Mouse (Mus musculus) E14TG2a.4 (cell line): Measurements from ENCODE around the gene Smarcal1.

Experiments used
- H3K27me3 ChIP-seq: 2 replicates; pipeline ENCODE4 v1.6.1; 2014; ENCODE audit warnings: low read length, control low read depth; ENCODE audit not compliant: insufficient read depth
- H3K36me3 ChIP-seq: 2 replicates; pipeline ENCODE4 v1.6.1; 2014; ENCODE audit warnings: low read length, control low read depth; ENCODE audit not compliant: insufficient read depth
- H3K4me1 ChIP-seq: replicated peaks from 2 replicates; pipeline ENCODE4 v1.6.1; 2014; ENCODE audit warnings: low read depth, low read length, control low read depth
- H3K4me3 ChIP-seq: replicated peaks from 2 replicates; pipeline ENCODE4 v1.5.1; 2014; ENCODE audit warnings: mild to moderate bottlenecking, low read length
- H3K9me3 ChIP-seq: 2 replicates; pipeline ENCODE4 v1.6.1; 2014; ENCODE audit warnings: low read length, control low read depth
- CTCF ChIP-seq: conservative IDR thresholded peaks from 2 replicates; pipeline ENCODE4 v1.5.1; 2014; ENCODE audit warnings: low read length
- NANOG ChIP-seq: IDR thresholded peaks from 2 replicates; pipeline ENCODE4 v1.6.1; 2014; ENCODE audit warnings: borderline replicate concordance, low read length, mixed read lengths
- POU5F1 ChIP-seq: IDR thresholded peaks from 2 replicates; pipeline ENCODE4 v1.6.1; 2014; ENCODE audit warnings: low read length, borderline replicate concordance

Gene Smarcal1

GRCm38 (mm10) chr1:72612172-72612571 lies 29.1 kb downstream of the Smarcal1 start:
- peaks cover 69% of the 10 kb centered on the region for H3K36me3 ChIP-seq
- TF ChIP-seq POU5F1 (no peak), NANOG (no peak), CTCF (no peak)
- no peak overlapping the region for H3K4me3 ChIP-seq
- peaks cover 22% of the 10 kb centered on the region for H3K4me1 ChIP-seq
- no peaks in the 10 kb centered on the region for H3K9me3 ChIP-seq
- no peaks in the 10 kb centered on the region for H3K27me3 ChIP-seq

GRCm38 (mm10) chr1:72635221-72635620 lies 52.2 kb downstream of the Smarcal1 start:
- 0 out of 2 replicates have a peak, but pooled peaks cover 6% of the 10 kb centered on the region for H3K9me3 ChIP-seq
- no peaks in the 10 kb centered on the region for H3K27me3 ChIP-seq
- peaks cover 23% of the 10 kb centered on the region for H3K36me3 ChIP-seq
- TF ChIP-seq POU5F1 (no peak), NANOG (no peak), CTCF (no peak)
- no peak overlapping the region for H3K4me3 ChIP-seq
- H3K4me1 ChIP-seq = peaks cover 6% of the 10 kb centered on the region

- TF ChIP-seq POU5F1 = no peak
- TF ChIP-seq NANOG = no peak
- TF ChIP-seq CTCF = no peak
- H3K9me3 ChIP-seq = no peaks in the 10 kb centered on the region
- no peaks in the 10 kb centered on the region for H3K36me3 ChIP-seq
- no peaks in the 10 kb centered on the region for H3K27me3 ChIP-seq
- peak overlapping the region; percentile 71 for H3K4me3 ChIP-seq
- peaks cover 10% of the 10 kb centered on the region for H3K4me1 ChIP-seq
Measured at GRCm38 (mm10) chr1:72640658-72641410, 57.8 kb downstream of the Smarcal1 start.

GRCm38 (mm10) chr1:72673070-72673469 lies 90.0 kb downstream of the Smarcal1 start:
- TF ChIP-seq POU5F1 = no peak
- no peak for TF ChIP-seq CTCF
- TF ChIP-seq NANOG = no peak

More at GRCm38 (mm10) chr1:72673070-72673469, 90.0 kb downstream of the Smarcal1 start:
- H3K9me3 ChIP-seq = no peaks in the 10 kb centered on the region
- no peaks in the 10 kb centered on the region for H3K27me3 ChIP-seq
- H3K4me1 ChIP-seq = peaks cover 22% of the 10 kb centered on the region
- H3K36me3 ChIP-seq = no peaks in the 10 kb centered on the region
- no peak overlapping the region for H3K4me3 ChIP-seq
